Comparison of ENCODE assay signal across 15 mouse cellular contexts in the genomic region with DNA sequence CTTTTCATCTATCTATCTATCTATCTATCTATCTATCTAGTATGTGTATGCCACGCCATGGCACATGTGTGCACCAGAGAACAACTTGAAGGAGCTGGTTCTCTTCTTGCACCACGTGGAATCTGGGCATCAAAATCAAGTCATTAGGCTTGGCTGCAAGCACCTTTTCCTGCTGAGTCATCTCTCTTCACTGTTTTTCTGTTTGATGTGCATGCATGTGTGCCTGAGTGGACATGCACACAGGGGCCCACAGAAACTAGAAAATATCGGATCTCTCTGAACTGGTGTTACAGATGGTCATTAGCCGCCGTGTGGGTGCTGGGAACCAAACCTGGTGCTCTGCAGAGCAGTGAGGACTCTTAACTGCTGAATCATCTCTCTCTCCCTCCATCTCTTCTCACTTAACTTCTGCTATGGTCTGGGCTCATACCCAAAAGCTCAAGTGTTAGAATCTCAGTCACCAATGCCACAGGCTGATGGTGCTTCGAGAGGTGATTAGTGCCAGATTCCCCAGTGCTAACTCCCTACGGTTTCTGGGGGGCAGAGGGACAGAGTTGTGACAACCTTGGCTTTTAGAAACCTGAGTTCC. TPM values are rescaled to one million over a fixed set of nuclear protein-coding genes. Genes with fewer than 3 reads are reported as not detected.
DNase-seq lines count a peak whose midpoint lies in the region; ATAC-seq and TF ChIP-seq lines count a peak whose summit lies in the region.
"Had no signal": no experiment of that assay in that cellular context is flagged by ENCODE, and none has a peak within 500 bp of the region (broad histone marks: within the 10 kb centered on the region; RNA-seq: fewer than 3 reads in every experiment).

No protein-coding gene starts in this region.

- no peaks in the 10 kb centered on the region for H3K27me3 ChIP-seq in hindbrain, embryonic 15.5 days
- no peaks in the 10 kb centered on the region for H3K27me3 ChIP-seq in hindbrain, embryonic 16.5 days (replicated peaks; ENCODE audit: control insufficient read depth, insufficient read depth, low read length)
- H3K27me3 ChIP-seq in forebrain, embryonic 12.5 days, result 0 out of 2 replicates have a peak, but pooled peaks cover 3% of the 10 kb centered on the region
- H3K27me3 ChIP-seq in midbrain, embryonic 15.5 days (replicated peaks), result no peaks in the 10 kb centered on the region

- no peak overlapping the region for H3K4me2 ChIP-seq in hindbrain, embryonic 15.5 days
- H3K4me2 ChIP-seq in hindbrain, embryonic 16.5 days (ENCODE audit: low read length), result no peak overlapping the region
- H3K4me2 ChIP-seq in forebrain, embryonic 12.5 days, result no peak overlapping the region
- no peak overlapping the region for H3K4me2 ChIP-seq in midbrain, embryonic 15.5 days
- H3K4me2 ChIP-seq: lung, embryonic 14.5 days had no signal

- peak overlapping the region; percentile 72 for H3K27ac ChIP-seq in hindbrain, embryonic 15.5 days (replicated peaks)
- H3K27ac ChIP-seq in hindbrain, embryonic 16.5 days (ENCODE audit: low read depth, low read length), result no peak overlapping the region
- no peak overlapping the region for H3K27ac ChIP-seq in ES-E14 (ENCODE audit: insufficient read depth, low read depth, low read length, poor library complexity, severe bottlenecking)
- peak overlapping the region; percentile 84 for H3K27ac ChIP-seq in forebrain, embryonic 12.5 days
- H3K27ac ChIP-seq in midbrain, embryonic 15.5 days, result peak overlapping the region; percentile 81
- H3K27ac ChIP-seq: heart, adult 2 months had no signal

- 90% methylated on average over 7 of the region's 7 CpGs for WGBS in hindbrain, embryonic 15.5 days
- WGBS in hindbrain, embryonic 16.5 days, result 92% methylated on average over 7 of the region's 7 CpGs
- WGBS in forebrain, embryonic 12.5 days, result 83% methylated on average over 7 of the region's 7 CpGs
- WGBS in midbrain, embryonic 15.5 days, result 86% methylated on average over 7 of the region's 7 CpGs

- H3K9ac ChIP-seq in hindbrain, embryonic 15.5 days, result no peak overlapping the region
- no peak overlapping the region for H3K9ac ChIP-seq in hindbrain, embryonic 16.5 days (ENCODE audit: low read depth, low read length)
- H3K9ac ChIP-seq in ES-E14 (ENCODE audit: insufficient read depth, low read depth, low read length, poor library complexity, severe bottlenecking), result no peak overlapping the region
- H3K9ac ChIP-seq in forebrain, embryonic 12.5 days, result no peak overlapping the region
- H3K9ac ChIP-seq in midbrain, embryonic 15.5 days, result no peak overlapping the region
- H3K9ac ChIP-seq: lung, embryonic 14.5 days had no signal

- ATAC-seq in hindbrain, embryonic 15.5 days (ENCODE audit: low FRiP score, low read depth), result no peak
- no peak for ATAC-seq in hindbrain, embryonic 16.5 days
- ATAC-seq in forebrain, embryonic 12.5 days (ENCODE audit: low FRiP score), result no peak
- ATAC-seq in midbrain, embryonic 15.5 days (replicated peaks), result no peak
- ATAC-seq: activated CD4-positive, CD25-positive, alpha-beta regulatory T cell, adult 4 months; CD4-positive, CD25-positive, alpha-beta regulatory T cell, adult 4 months had no signal

- H3K4me3 ChIP-seq in hindbrain, embryonic 15.5 days, result no peak overlapping the region
- no peak overlapping the region for H3K4me3 ChIP-seq in hindbrain, embryonic 16.5 days (ENCODE audit: low read length)
- H3K4me3 ChIP-seq in ES-E14 (ENCODE audit: insufficient read depth in 1 of 2, low read depth in 1 of 2, low read length in 2 of 2, poor library complexity in 1 of 2, severe bottlenecking in 1 of 2), result no peak overlapping the region
- no peak overlapping the region for H3K4me3 ChIP-seq in forebrain, embryonic 12.5 days (replicated peaks)
- no peak overlapping the region for H3K4me3 ChIP-seq in midbrain, embryonic 15.5 days
- H3K4me3 ChIP-seq: heart, adult 2 months; myocyte had no signal

- no peaks in the 10 kb centered on the region for H3K9me3 ChIP-seq in hindbrain, embryonic 15.5 days
- H3K9me3 ChIP-seq in hindbrain, embryonic 16.5 days (ENCODE audit: control insufficient read depth, low read length), result no peaks in the 10 kb centered on the region
- no peaks in the 10 kb centered on the region for H3K9me3 ChIP-seq in ES-E14 (ENCODE audit: control insufficient read depth, insufficient read depth, low read depth, low read length)
- no peaks in the 10 kb centered on the region for H3K9me3 ChIP-seq in forebrain, embryonic 12.5 days
- H3K9me3 ChIP-seq in midbrain, embryonic 15.5 days, result no peaks in the 10 kb centered on the region

- H3K4me1 ChIP-seq in hindbrain, embryonic 15.5 days (replicated peaks), result peaks cover 47% of the 10 kb centered on the region
- H3K4me1 ChIP-seq in hindbrain, embryonic 16.5 days (ENCODE audit: control insufficient read depth, insufficient read depth, low read depth, low read length), result peaks cover 39% of the 10 kb centered on the region
- H3K4me1 ChIP-seq in ES-E14 (ENCODE audit: control insufficient read depth in 2 of 2, insufficient read depth in 2 of 2, low read length in 2 of 2, poor library complexity in 1 of 2), result peaks cover 4 to 18% of the 10 kb centered on the region in 2 experiments; a peak in 1 of 4 replicates
- peaks cover 41% of the 10 kb centered on the region for H3K4me1 ChIP-seq in forebrain, embryonic 12.5 days
- peaks cover 50% of the 10 kb centered on the region for H3K4me1 ChIP-seq in midbrain, embryonic 15.5 days

- no peaks in the 10 kb centered on the region for H3K36me3 ChIP-seq in hindbrain, embryonic 15.5 days
- no peaks in the 10 kb centered on the region for H3K36me3 ChIP-seq in hindbrain, embryonic 16.5 days (ENCODE audit: control insufficient read depth, insufficient read depth, low read length)
- no peaks in the 10 kb centered on the region for H3K36me3 ChIP-seq in ES-E14 (ENCODE audit: control insufficient read depth, insufficient read depth, low read length, poor library complexity, severe bottlenecking)
- H3K36me3 ChIP-seq in forebrain, embryonic 12.5 days (replicated peaks), result no peaks in the 10 kb centered on the region
- no peaks in the 10 kb centered on the region for H3K36me3 ChIP-seq in midbrain, embryonic 15.5 days (replicated peaks)

- in situ Hi-C loops in ES-E14 (cut with MboI; ENCODE audit: low sequenced_read_pairs in 2 of 2, unreplicated experiment in 2 of 2), result no loop called here

- DNase-seq in ES-E14 (ENCODE audit: low read depth, low spot score) (no peak), liver (no peak)
- no peak for DNase-seq in spleen, adult 18-20 months
- DNase-seq: gastrocnemius, postnatal 10 days; heart, adult 2 months; kidney, adult 8-10 months; lung, embryonic 14.5 days; right cerebral cortex, postnatal 14 days had no signal

TF ChIP-seq in ES-E14, 5 proteins besides CTCF, POLR2A, EP300 and RAD21:
- TF ChIP-seq ZC3H11A (IDR thresholded peaks at IDR 0.05; ENCODE audit: borderline replicate concordance, low read depth, low read length) (no peak), MAFK (IDR thresholded peaks at IDR 0.05; ENCODE audit: insufficient read depth, low read depth, low read length) (0 out of 2 replicates have a peak, but pooled peaks have one; percentile 35)

RNA-seq across cellular contexts. Expression of gene Faap20, which starts 55.0 kb away (rescaled TPM):
- polyA plus RNA-seq in hindbrain, embryonic 15.5 days (2015; fragmentation: Nextera tagmentation; extraction: Ambion mirVana), result 73.8 and 75.7 TPM in 2 replicates
- 72.1 and 72.5 TPM in 2 replicates for polyA plus RNA-seq in hindbrain, embryonic 16.5 days (2015; fragmentation: Nextera tagmentation; extraction: Ambion mirVana)
- 16.4 and 17.8 TPM in 2 replicates for total RNA-seq in ES-E14 (2012; rRNA removed)
- 96.4 and 96.9 TPM in 2 replicates for polyA plus RNA-seq in forebrain, embryonic 12.5 days (2016; fragmentation: Nextera tagmentation; extraction: Ambion mirVana)
- polyA plus RNA-seq in midbrain, embryonic 15.5 days (2015; fragmentation: Nextera tagmentation; extraction: Ambion mirVana), result 78.5 and 87.4 TPM in 2 replicates

RNA-seq across cellular contexts. Expression of gene Prkcz, which starts 56.6 kb away (rescaled TPM):
- 78.8 and 87.2 TPM in 2 replicates for polyA plus RNA-seq in hindbrain, embryonic 15.5 days (2015; fragmentation: Nextera tagmentation; extraction: Ambion mirVana)
- polyA plus RNA-seq in hindbrain, embryonic 16.5 days (2015; fragmentation: Nextera tagmentation; extraction: Ambion mirVana), result 93.2 and 93.9 TPM in 2 replicates
- 17.0 and 19.5 TPM in 2 replicates for total RNA-seq in ES-E14 (2012; rRNA removed)
- polyA plus RNA-seq in forebrain, embryonic 12.5 days (2016; fragmentation: Nextera tagmentation; extraction: Ambion mirVana), result 26.5 and 26.7 TPM in 2 replicates
- polyA plus RNA-seq in midbrain, embryonic 15.5 days (2015; fragmentation: Nextera tagmentation; extraction: Ambion mirVana), result 86.9 and 95.6 TPM in 2 replicates

Comparison
In these comparisons a context has a peak if more than half of its experiments do, and no peak if none do; other contexts are left out.
1. H3K27ac ChIP-seq: peak in hindbrain, embryonic 15.5 days (single experiment), forebrain, embryonic 12.5 days (single experiment) and midbrain, embryonic 15.5 days (single experiment); none in hindbrain, embryonic 16.5 days (single experiment) and ES-E14 (single experiment).